Mouse (Mus musculus) brain, embryonic 14.5 days (tissue): ENCODE results near the gene Tmem131.

Experiments
- CTCF ChIP-seq: fragments of 200-500 bp; IDR thresholded peaks from 2 replicates; pipeline ENCODE4 v1.5.1; 2012; ENCODE audit warnings: inconsistent platforms, mild to moderate bottlenecking, moderate library complexity, borderline replicate concordance; ENCODE audit not compliant: insufficient read depth, insufficient read length; ENCODE audit errors: extremely low read depth
- POLR2A ChIP-seq: fragments of 200-500 bp; IDR thresholded peaks from 2 replicates; pipeline ENCODE4 v1.6.1; 2012; ENCODE audit warnings: mild to moderate bottlenecking, inconsistent platforms, borderline replicate concordance; ENCODE audit not compliant: poor library complexity, insufficient read depth, insufficient read length, severe bottlenecking; ENCODE audit errors: extremely low read depth

GRCm38 (mm10) chr1:36938348-36938747, 5.1 kb downstream of the Tmem131 start:
- TF ChIP-seq CTCF (no peak), POLR2A (no peak)
